Mouse (Mus musculus) MEL (cell line): Measurements from ENCODE around the gene Syp. TPM values are rescaled to one million over a fixed set of nuclear protein-coding genes. Genes with fewer than 3 reads are reported as not detected.

ENCODE experiments used
- DNase-seq: peaks from one replicate; pipeline ENCODE4 v3.0.0; 2011; ENCODE audit warnings: low read depth, low spot score
- H3K27ac ChIP-seq: 2 replicates; pipeline ENCODE4 v1.5.1; 2012; ENCODE audit warnings: low read depth, mild to moderate bottlenecking, control low read depth, low read length, moderate library complexity; ENCODE audit not compliant: control insufficient read depth
- H3K27me3 ChIP-seq, 2 experiments: fragments of 150-350 bp in 1 of 2; sonication (generic) in 1 of 2; 2 replicates each; pipeline ENCODE4 v1.6.1; 2012; ENCODE audit warnings: low read length in 2 of 2, mild to moderate bottlenecking in 2 of 2, improper control_type of control experiment in 1 of 2, moderate library complexity in 1 of 2; ENCODE audit not compliant: insufficient read depth in 2 of 2, control insufficient read depth in 1 of 2
- H3K36me3 ChIP-seq, 2 experiments: 2 replicates each; pipeline ENCODE4 v1.6.1; 2012 to 2014; ENCODE audit warnings: low read length in 2 of 2, improper control_type of control experiment in 1 of 2, inconsistent platforms in 1 of 2, mild to moderate bottlenecking in 1 of 2; ENCODE audit not compliant: insufficient read depth in 2 of 2, control insufficient read depth in 1 of 2
- H3K4me1 ChIP-seq, 2 experiments: fragments of 150-350 bp in 1 of 2; sonication (generic) in 1 of 2; 2 replicates each; pipeline ENCODE4 v1.6.1; 2012; ENCODE audit warnings: low read length in 2 of 2, improper control_type of control experiment in 1 of 2, mild to moderate bottlenecking in 1 of 2; ENCODE audit not compliant: insufficient read depth in 2 of 2, control insufficient read depth in 1 of 2
- H3K4me3 ChIP-seq, 2 experiments: fragments of 150-350 bp in 1 of 2; sonication (generic) in 1 of 2; 2 replicates each; pipeline ENCODE4 v1.5.1; 2012; ENCODE audit warnings: low read depth in 2 of 2, low read length in 2 of 2, mild to moderate bottlenecking in 2 of 2, moderate library complexity in 2 of 2, control low read depth in 1 of 2, improper control_type of control experiment in 1 of 2; ENCODE audit not compliant: control insufficient read depth in 1 of 2, insufficient read depth in 1 of 2
- H3K79me2 ChIP-seq: 2 replicates; pipeline ENCODE4 v1.6.1; 2012; ENCODE audit warnings: mild to moderate bottlenecking, low read length, moderate library complexity; ENCODE audit not compliant: control insufficient read depth, poor library complexity, insufficient read depth
- H3K9ac ChIP-seq: 2 replicates; pipeline ENCODE4 v1.6.1; 2012; ENCODE audit warnings: low read depth, mild to moderate bottlenecking, control low read depth, low read length, moderate library complexity; ENCODE audit not compliant: control insufficient read depth, poor library complexity, severe bottlenecking
- H3K9me3 ChIP-seq: fragments of 150-350 bp; sonication (generic); replicated peaks from 2 replicates; pipeline ENCODE4 v1.6.1; 2012; ENCODE audit warnings: mild to moderate bottlenecking, low read length, improper control_type of control experiment, moderate library complexity; ENCODE audit not compliant: insufficient read depth
- CTCF ChIP-seq, 3 experiments: IDR thresholded peaks in 2 of 3; conservative IDR thresholded peaks in 1 of 3; 2 replicates each; pipeline ENCODE4 v1.5.1; 2011 to 2012; ENCODE audit warnings: low read length in 3 of 3, low read depth in 2 of 3, mild to moderate bottlenecking in 2 of 3, improper control_type of control experiment in 1 of 3, inconsistent platforms in 1 of 3, mixed read lengths in 1 of 3, moderate library complexity in 1 of 3; ENCODE audit not compliant: control insufficient read depth in 1 of 3, insufficient read depth in 1 of 3, poor library complexity in 1 of 3, severe bottlenecking in 1 of 3
- E2F4 ChIP-seq: IDR thresholded peaks from 2 replicates; pipeline ENCODE4 v1.6.1; 2011; ENCODE audit warnings: low read depth, low read length, improper control_type of control experiment, borderline replicate concordance
- ELF1 ChIP-seq: IDR thresholded peaks from 2 replicates; pipeline ENCODE4 v1.6.1; 2014; ENCODE audit warnings: low read depth, mild to moderate bottlenecking, inconsistent platforms, low read length, improper control_type of control experiment, moderate library complexity
- GATA1 ChIP-seq: IDR thresholded peaks from 2 replicates; pipeline ENCODE4 v1.6.1; 2011; ENCODE audit warnings: low read depth, low read length, improper control_type of control experiment
- HCFC1 ChIP-seq: IDR thresholded peaks from 2 replicates; pipeline ENCODE4 v1.6.1; 2012; ENCODE audit warnings: low read depth, mild to moderate bottlenecking, inconsistent platforms, low read length, improper control_type of control experiment, moderate library complexity
- KAT2A ChIP-seq: conservative IDR thresholded peaks from 2 replicates; pipeline ENCODE4 v1.6.1; 2012; ENCODE audit warnings: low read depth, low read length, improper control_type of control experiment, inconsistent platforms
- MAFK ChIP-seq: IDR thresholded peaks from 2 replicates; pipeline ENCODE4 v1.6.1; 2011; ENCODE audit warnings: low read depth, mild to moderate bottlenecking, low read length, improper control_type of control experiment, borderline replicate concordance
- MAX ChIP-seq: IDR thresholded peaks from 2 replicates; pipeline ENCODE4 v1.6.1; 2011; ENCODE audit warnings: low read length, improper control_type of control experiment
- MAZ ChIP-seq: IDR thresholded peaks from 2 replicates; pipeline ENCODE4 v1.6.1; 2012; ENCODE audit warnings: low read depth, mild to moderate bottlenecking, inconsistent platforms, low read length, improper control_type of control experiment
- MXI1 ChIP-seq: IDR thresholded peaks from 2 replicates; pipeline ENCODE4 v1.6.1; 2011; ENCODE audit warnings: mild to moderate bottlenecking, low read depth, low read length, improper control_type of control experiment
- MYB ChIP-seq: IDR thresholded peaks from 2 replicates; pipeline ENCODE4 v1.6.1; 2011; ENCODE audit warnings: mild to moderate bottlenecking, low read depth, low read length, improper control_type of control experiment
- NELFE ChIP-seq: IDR thresholded peaks from 2 replicates; pipeline ENCODE4 v1.6.1; 2011; ENCODE audit warnings: low read depth, low read length, improper control_type of control experiment
- POLR2A ChIP-seq, 2 experiments: IDR thresholded peaks; 2 replicates each; pipeline ENCODE4 v1.6.1; 2011 to 2012; ENCODE audit warnings: low read length in 2 of 2, mild to moderate bottlenecking in 2 of 2, control low read depth in 1 of 2, improper control_type of control experiment in 1 of 2, low read depth in 1 of 2, moderate library complexity in 1 of 2; ENCODE audit not compliant: control insufficient read depth in 1 of 2, insufficient read depth in 1 of 2, poor library complexity in 1 of 2
- POLR2AphosphoS5 ChIP-seq: IDR thresholded peaks from 2 replicates; pipeline ENCODE4 v1.6.1; 2012; ENCODE audit warnings: low read depth, borderline replicate concordance, mild to moderate bottlenecking, inconsistent platforms, low read length, moderate library complexity, mixed read lengths
- RCOR1 ChIP-seq: IDR thresholded peaks from 2 replicates; pipeline ENCODE4 v1.6.1; 2012; ENCODE audit warnings: low read depth, mild to moderate bottlenecking, inconsistent platforms, low read length, improper control_type of control experiment
- SIN3A ChIP-seq: IDR thresholded peaks from 2 replicates; pipeline ENCODE4 v1.6.1; 2012; ENCODE audit warnings: low read length, improper control_type of control experiment, inconsistent platforms
- SMC3 ChIP-seq: IDR thresholded peaks from 2 replicates; pipeline ENCODE4 v1.6.1; 2011; ENCODE audit warnings: low read depth, low read length, improper control_type of control experiment
- TBP ChIP-seq: IDR thresholded peaks from 2 replicates; pipeline ENCODE4 v1.8.0; 2011; ENCODE audit warnings: low read depth, low read length, improper control_type of control experiment
- UBTF ChIP-seq: IDR thresholded peaks from 2 replicates; pipeline ENCODE4 v1.6.1; 2012; ENCODE audit warnings: low read depth, mild to moderate bottlenecking, inconsistent platforms, low read length, improper control_type of control experiment, moderate library complexity, borderline replicate concordance; ENCODE audit not compliant: insufficient read depth
- USF1 ChIP-seq: IDR thresholded peaks from 2 replicates; pipeline ENCODE4 v1.6.1; 2014; ENCODE audit warnings: low read depth, mild to moderate bottlenecking, inconsistent platforms, low read length, improper control_type of control experiment, moderate library complexity
- ZNF384 ChIP-seq: IDR thresholded peaks from 2 replicates; pipeline ENCODE4 v1.6.1; 2012; ENCODE audit warnings: low read depth, mild to moderate bottlenecking, inconsistent platforms, low read length, improper control_type of control experiment
- polyA plus RNA-seq, 2 experiments: library from polyadenylated mRNA; stranded (reverse) in 1 of 2; unstranded in 1 of 2; fragments of >175 nt in 1 of 2; fragments of >200 nt in 1 of 2; gene quantifications; 2 replicates each; pipeline versions ENCODE4 v1.2.1 to v1.2.4; 2012; ENCODE audit warnings: low replicate concordance in 2 of 2, low read depth in 1 of 2; ENCODE audit not compliant: insufficient read length in 2 of 2, insufficient read depth in 1 of 2, missing spikeins in 1 of 2
- total RNA-seq: library from RNA; depleted of rRNA; stranded (reverse); fragments of 300-350 nt; gene quantifications from 2 replicates; pipeline ENCODE4 v1.2.3, GENCODE M21; 2012

Syp gene
- total and polyA plus RNA-seq, 3 experiments = 0.54 to 2.3 TPM; not detected in 1

- Histone ChIP-seq H3K4me3 (no peak overlapping the region), H3K79me2 (peaks cover 4% of the 10 kb centered on the region; the same call in 1 of the 2 replicates), H3K9ac (no peak overlapping the region), H3K9me3 (no peaks in the 10 kb centered on the region), H3K4me1 (peaks cover 0 to 2% of the 10 kb centered on the region in 2 experiments; a peak in 1 of 4 replicates), H3K27me3 (no peaks in the 10 kb centered on the region), H3K36me3 (peaks cover 0 to 4% of the 10 kb centered on the region in 2 experiments; a peak in 2 of 4 replicates), H3K27ac (no peak overlapping the region)
- no peak for DNase-seq
- TF ChIP-seq GATA1 = no peak
- no peak for TF ChIP-seq UBTF
- no peak for TF ChIP-seq CTCF (IDR thresholded peaks at IDR 0.05 in 2 of 3, conservative IDR thresholded peaks at IDR 0.05 in 1 of 3; ENCODE audit: control insufficient read depth in 1 of 3, insufficient read depth in 1 of 3, low read depth in 2 of 3, low read length in 3 of 3, poor library complexity in 1 of 3, severe bottlenecking in 1 of 3)
- TF ChIP-seq USF1 = no peak
- no peak for TF ChIP-seq RCOR1
- TF ChIP-seq TBP = no peak
- TF ChIP-seq POLR2A (IDR thresholded peaks at IDR 0.05; ENCODE audit: control insufficient read depth in 1 of 2, insufficient read depth in 1 of 2, low read depth in 1 of 2, low read length in 2 of 2, poor library complexity in 1 of 2) = no peak
- no peak for TF ChIP-seq SMC3
- no peak for TF ChIP-seq MAFK
- no peak for TF ChIP-seq KAT2A
- no peak for TF ChIP-seq ELF1
- no peak for TF ChIP-seq POLR2AphosphoS5
Observed at GRCm38 (mm10) chrX:7665739-7666502, 27.6 kb downstream of the Syp start.

- no peaks in the 10 kb centered on the region for H3K9me3 ChIP-seq
- H3K27ac ChIP-seq = peak overlapping the region; percentile 75
- peaks cover 0 to 22% of the 10 kb centered on the region in 2 experiments; a peak in 2 of 4 replicates for H3K36me3 ChIP-seq
- no peaks in the 10 kb centered on the region for H3K27me3 ChIP-seq
- TF ChIP-seq MXI1 = peak; percentile 81
- peak; percentile 47; the same call in 1 of the 2 replicates for TF ChIP-seq MAZ
- TF ChIP-seq MAX = peak; percentile 13; the same call in 1 of the 2 replicates
- 0 out of 2 replicates have a peak, but pooled peaks have one; percentile 4 for TF ChIP-seq NELFE
- peak; percentile 38 for TF ChIP-seq HCFC1
- peak; percentile 84 for TF ChIP-seq SIN3A
- 0 out of 2 replicates have a peak, but pooled peaks have one; percentile 4 for TF ChIP-seq ZNF384
- peak; percentile 58; the same call in 1 of the 2 replicates for TF ChIP-seq E2F4
- no peak for TF ChIP-seq MYB
- TF ChIP-seq ELF1 = no peak
- H3K4me1 ChIP-seq = peaks cover 11 to 25% of the 10 kb centered on the region in 2 experiments
- DNase-seq = peak; percentile 89
- peak overlapping the region; percentile 65 to 79 for H3K4me3 ChIP-seq
- H3K9ac ChIP-seq = peak overlapping the region; percentile 74
- peaks cover 5% of the 10 kb centered on the region; the same call in 1 of the 2 replicates for H3K79me2 ChIP-seq
Observed at GRCm38 (mm10) chrX:7670390-7670881, 32.2 kb downstream of the Syp start.
